Mouse (Mus musculus) heart, postnatal 10 days (tissue): Measurements from ENCODE around the gene Nt5e. TPM values are rescaled to one million over a fixed set of nuclear protein-coding genes. Genes with fewer than 3 reads are reported as not detected.

Experiments
- DNase-seq, 2 experiments: peaks; one replicate each; pipeline ENCODE4 v3.0.0; 2021
- intact Hi-C: fragments of 180-260 bp; cut with DNase I; formaldehyde crosslinking; loops from one replicate; pipeline ENCODE4 v1.15.1; 2025
- total RNA-seq, 2 experiments: library from RNA; stranded (reverse); gene quantifications; 2 replicates each; pipeline ENCODE4 v1.2.3; 2021

Nt5e gene
- total RNA-seq, 2 experiments from 2014 or later, result 11.6 to 12.5 TPM

DNA sequence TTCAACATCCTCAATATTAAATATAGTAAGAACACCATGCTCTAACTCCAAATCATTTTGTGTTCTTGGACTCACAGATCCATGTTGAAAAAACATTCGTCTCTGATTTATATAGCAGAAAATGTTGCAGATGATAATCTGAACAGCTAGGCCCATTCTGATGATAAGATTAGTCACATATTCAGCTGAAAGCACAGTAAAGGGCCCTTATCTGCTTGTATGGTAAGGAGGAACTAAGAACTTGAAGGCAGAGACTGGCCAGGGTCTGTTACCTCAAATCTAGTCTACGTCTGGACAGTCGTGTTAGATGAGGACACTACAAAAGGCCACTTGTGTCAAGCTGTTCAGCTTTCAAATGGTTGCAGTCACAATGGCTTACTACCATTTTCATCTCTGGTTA, 52.1 kb downstream of the Nt5e start:
- intact Hi-C loops, result no loop called here
- DNase-seq, result no peak

DNA sequence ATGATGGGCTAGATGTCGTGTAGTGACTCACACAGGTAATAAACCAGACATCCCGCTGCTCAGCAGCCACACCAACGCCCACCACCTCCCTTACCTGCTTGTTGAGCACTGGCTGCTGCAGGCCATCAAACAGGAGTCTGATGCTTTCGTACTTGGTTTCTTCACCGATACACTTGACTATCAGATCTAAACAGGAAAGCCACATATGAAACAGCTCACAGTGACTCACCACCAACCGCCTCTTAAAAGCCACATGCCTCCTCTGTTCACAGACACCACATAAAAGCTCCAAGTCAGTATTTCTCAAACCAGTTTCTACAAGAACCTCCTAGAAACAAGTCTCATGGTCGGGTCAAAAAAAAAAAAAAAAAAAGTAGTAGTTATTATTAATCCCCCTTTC, 53.1 kb downstream of the Nt5e start:
- intact Hi-C loops, result no loop called here
- no peak for DNase-seq

DNA sequence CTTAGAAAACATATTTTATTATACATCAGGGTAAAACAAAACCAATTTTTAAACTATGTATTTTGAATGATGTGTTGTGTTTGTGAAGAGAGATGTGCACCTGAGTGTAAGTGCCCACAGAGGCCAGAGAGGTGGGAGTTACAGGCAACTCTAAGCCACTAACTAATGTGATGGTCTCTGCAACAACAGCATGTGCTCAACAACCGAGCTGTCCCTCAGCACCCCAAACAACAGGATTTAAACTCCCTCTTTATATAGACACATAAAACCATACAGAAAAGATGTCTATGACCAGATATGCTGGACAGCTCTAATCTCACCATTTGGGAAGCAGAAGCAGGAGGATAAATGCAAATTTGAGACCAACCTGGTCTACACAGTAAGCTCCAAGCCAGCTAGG, 53.5 kb downstream of the Nt5e start:
- intact Hi-C loops, result no loop called here
- no peak for DNase-seq

DNA sequence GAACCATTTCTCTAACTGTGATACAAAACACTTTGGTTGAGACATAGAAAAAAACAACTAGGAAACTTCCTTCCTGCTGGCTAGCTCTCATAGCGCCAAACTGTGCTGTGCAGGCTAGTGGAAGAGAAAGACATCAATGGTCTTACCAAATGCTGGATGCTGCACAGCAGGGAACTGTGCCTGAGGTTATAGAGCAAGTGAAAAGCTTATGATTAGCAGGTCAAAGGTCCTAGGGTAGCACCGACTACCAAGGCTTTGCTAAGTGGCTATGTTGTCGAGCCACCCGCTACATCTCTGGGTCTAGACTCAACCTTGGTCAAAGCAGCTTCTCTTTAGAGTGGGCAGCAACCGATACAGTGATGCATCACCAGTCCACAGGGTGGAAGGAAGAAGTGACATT, 61.8 kb downstream of the Nt5e start:
- intact Hi-C loops, result no loop called here

DNA sequence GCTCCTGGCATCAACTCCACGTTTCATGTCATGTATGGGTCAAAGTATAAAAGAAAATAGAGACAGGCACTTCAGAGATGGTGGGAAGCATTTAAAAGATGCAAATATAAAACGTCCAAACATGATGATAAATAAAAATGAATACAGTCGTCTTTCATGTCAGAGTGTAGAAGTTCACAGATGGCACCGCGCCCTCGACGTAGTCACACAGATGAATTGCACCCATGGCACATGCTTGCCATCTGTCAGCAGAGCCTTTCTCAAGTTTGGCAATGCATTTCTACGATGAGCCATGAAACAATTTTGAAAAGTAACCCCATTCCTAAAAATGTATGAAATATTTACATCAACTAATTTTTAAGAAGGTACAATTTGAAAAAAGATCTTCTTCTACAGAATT, 67.9 kb downstream of the Nt5e start:
- DNase-seq, result no peak
- intact Hi-C loops, result no loop called here

More for the DNA sequence above, 61.8 kb downstream of the Nt5e start:
- DNase-seq, result no peak

DNA sequence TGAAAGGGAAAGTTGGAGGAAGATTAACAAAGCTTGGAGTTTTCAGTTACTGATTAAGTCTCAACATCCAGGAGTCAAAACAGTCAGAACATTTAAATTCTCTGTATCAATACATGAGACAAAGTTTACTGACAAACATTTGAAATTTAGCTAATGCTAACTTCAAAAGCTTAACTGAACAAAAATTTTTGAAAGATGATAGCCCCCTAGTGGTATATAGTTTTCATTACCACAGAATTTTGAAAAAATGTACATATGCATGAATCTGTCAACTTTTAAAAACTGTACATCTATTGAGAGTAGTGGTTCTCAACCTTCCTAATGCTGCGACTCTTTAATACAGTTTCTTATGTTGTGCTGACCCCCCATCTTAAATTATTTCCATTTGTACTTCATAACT, 71.5 kb downstream of the Nt5e start:
- DNase-seq, result no peak
- intact Hi-C loops, result loop anchor here (1.0 to 2.0 kb wide), 2 partner anchors 148 to 157 kb away; no protein-coding TSS in a partner anchor

DNA sequence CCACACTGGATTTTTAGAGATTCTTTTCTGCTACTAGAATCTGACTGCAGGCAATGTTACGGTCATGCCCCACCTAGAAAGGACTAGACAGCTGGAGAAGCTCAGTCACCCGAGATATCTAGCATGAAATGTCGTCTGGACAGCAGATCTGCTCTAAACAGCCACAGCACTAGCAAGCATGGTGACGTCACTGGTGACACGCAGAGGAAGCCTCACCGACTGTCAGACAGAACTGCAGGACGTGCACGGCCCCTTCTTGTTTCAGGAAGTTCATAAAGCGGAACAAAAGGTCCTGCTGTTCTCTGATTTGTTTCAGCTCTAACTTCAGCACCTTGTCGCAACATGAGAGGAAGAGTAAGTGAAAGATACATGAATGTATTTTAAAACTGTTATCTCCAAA, 77.1 kb downstream of the Nt5e start:
- peak; percentile 49 to 52 for DNase-seq
- intact Hi-C loops, result no loop called here

DNA sequence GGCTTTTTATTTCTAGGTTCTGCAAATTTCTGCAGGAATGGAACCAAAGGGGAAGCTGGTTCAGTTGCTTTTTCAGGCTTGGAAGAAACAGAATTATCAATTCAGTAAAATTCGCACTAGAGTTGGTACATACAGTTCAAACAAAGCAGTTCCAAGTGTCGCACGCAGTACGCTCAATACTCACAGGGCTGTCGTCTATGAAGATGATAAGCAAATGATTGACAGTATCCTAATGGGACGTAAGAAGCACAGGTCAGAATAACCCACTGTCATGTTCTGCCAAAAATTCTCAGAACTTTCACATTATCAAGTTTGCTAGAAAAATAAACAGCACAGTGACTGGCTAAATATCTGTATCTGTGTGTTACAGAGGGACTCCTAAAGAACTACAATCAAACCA, 77.5 kb downstream of the Nt5e start:
- DNase-seq, result no peak
- intact Hi-C loops, result no loop called here

DNA sequence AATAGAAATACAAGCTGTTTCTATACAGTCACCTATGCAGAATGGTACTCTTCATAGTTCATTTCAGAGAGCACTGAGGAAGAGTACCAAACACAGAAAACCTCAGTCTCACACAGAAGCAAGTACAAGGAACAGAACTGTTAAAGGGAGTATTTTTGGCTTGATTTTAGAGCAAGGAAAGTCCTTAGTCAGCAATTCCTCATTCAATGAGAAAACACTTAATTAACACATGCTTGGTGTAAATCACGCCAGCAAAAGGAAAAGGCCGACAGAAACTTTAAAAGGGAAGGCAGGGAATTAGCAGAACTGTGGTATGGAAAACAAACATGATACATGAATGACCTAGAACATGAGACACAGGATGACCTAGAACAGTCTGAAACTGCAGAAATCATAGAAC, 83.0 kb downstream of the Nt5e start:
- intact Hi-C loops, result no loop called here
- DNase-seq, result no peak

DNA sequence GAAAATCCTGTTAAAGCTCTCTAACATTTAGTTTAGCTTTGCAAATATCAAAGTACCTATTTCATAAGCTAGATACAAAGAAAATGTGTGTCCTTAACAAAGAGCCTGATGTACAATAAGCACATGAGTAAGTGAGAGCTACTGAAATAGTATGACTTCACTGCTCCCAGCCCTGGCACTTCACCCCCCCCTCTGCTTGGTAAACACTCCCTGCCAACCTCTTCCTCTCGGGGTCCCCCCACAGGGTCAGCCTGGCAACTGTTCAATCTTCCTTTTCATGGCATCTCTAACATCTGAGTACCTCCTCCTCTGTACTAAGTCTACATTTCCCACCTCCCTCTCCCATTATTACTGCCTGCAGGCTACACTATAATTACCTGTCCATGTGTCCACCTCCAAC, 89.8 kb downstream of the Nt5e start:
- intact Hi-C loops, result no loop called here
- DNase-seq, result no peak

Other genes starting within 250 kb of the Nt5e start
- 10 to 100 TPM; 32.1 to 32.5 TPM for gene Snx14, start 111.8 kb downstream of the Nt5e start, total RNA-seq
- 1 to 10 TPM in 1 of 2 experiments, under 1 TPM in 1; 0.45 to 1.1 TPM for gene Gm20537, start 129.4 kb downstream of the Nt5e start, total RNA-seq
- gene Syncrip, start 155.4 kb downstream of the Nt5e start, total RNA-seq, result 10 to 100 TPM; 79.1 to 80.1 TPM
- 1 to 10 TPM; 7.1 to 7.2 TPM for gene Zfp949, start 220.8 kb downstream of the Nt5e start, total RNA-seq